Mouse (Mus musculus) retina, postnatal 7 days (tissue): ENCODE data around the gene Kng2.
"Not testable (repeated sequence)": the region's sequence is repeated elsewhere in the genome, so short reads cannot be mapped to it uniquely, and the experiment has no call there.

ENCODE experiments used
- DNase-seq: peaks from one replicate; pipeline ENCODE4 v3.0.0-alpha.2; 2012; ENCODE audit warnings: low read depth, low spot score

Gene Kng2

DNA sequence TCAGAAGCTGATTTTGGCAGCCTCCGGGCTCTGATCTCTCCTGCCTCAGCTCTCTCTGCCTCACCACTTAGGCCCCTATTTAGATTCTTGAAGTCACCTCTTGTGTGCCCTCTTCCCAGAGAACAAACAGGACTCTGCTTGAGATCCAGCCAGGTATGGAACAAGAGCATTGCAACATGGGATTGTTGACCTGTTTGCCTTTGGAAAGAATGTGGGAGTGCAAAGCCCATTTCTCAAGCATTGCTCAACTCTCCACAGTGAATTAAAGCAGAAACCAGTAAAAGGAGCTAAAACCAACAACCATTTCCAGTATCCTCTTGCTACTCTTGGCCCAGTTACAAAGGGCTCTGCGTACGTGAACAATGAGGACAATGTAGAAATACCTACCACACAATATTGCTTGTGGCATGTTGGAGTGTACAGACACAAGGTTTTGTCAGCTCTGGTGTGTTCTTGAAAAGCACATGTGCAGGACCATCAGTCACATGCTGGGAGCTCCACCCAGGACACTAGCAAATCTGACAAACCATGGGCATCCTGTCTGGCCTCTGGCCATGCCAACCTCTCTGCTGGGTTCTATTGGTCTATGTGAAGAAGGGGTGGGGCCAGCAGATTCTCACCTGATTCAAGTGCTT lies at the start of gene Kng2:
TSS of gene Kng2 (minus strand) at position 517 of the 635 bp plus-strand sequence.
- not testable (repeated sequence) for DNase-seq

DNA sequence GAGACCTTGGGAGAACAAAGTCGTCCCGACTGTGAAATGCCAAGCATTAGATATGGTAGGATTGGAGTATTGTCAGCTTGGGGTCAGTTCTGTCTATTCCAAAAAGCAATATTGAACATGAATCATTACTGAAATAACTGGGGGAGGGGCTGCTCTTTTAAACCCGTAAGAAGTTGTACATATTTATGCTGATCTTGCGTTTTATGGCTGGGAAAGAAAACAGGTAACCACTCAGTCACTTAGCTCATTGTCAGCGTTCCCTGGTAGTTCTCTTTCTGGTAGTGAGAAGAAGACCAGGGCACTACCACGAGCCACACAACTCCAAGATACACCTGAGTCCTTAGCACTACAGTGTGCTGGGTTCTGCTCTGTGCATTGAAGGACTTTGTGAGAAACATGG lies 48.2 kb upstream of the Kng2 start:
- DNase-seq = not testable (repeated sequence)

DNA sequence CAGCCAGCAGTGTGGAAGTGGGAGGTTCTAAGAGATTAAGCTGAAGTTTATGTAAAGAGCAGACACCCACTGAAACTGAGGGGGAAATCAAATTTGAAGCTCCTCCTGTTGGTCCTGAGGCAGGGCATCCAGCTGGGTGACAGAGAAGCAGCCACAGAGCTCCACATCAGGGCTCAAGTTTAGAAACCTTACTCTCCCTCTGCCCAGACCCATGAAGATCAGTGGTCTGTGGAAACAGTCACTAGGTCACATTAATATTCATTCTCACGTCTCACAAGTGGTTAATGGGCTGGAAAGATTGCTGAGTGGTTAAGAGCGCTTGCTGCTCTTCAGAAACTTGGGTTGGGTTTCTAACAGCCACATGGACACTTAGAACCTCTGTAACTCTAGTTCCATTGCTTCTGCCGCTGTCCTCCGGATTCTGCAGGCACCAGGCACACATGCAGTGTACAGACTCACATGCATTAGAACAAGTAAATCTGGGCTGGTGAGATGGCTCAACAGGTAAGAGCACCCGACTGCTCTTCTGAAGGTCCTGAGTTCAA lies 31.6 kb upstream of the Kng2 start:
- DNase-seq = not testable (repeated sequence)

DNA sequence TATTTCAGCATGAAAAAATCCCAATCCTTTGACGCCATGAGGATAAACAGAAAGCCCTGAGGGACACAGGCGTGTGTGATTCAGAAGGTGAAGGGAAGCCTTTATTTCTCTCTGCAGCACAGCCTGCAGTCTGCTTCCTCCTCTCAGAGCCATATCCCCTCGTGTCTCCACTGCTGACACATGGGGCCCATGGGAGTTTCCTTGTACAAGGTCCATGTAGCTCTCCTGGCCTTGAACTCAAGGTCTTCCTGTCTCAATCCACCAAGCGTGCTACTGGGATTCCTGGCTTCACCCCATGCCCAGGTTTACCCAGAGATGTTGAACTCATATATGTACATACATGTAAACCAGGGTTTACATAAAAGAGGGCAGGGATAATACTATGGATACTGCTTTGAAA lies 30.3 kb upstream of the Kng2 start:
- not testable (repeated sequence) for DNase-seq

DNA sequence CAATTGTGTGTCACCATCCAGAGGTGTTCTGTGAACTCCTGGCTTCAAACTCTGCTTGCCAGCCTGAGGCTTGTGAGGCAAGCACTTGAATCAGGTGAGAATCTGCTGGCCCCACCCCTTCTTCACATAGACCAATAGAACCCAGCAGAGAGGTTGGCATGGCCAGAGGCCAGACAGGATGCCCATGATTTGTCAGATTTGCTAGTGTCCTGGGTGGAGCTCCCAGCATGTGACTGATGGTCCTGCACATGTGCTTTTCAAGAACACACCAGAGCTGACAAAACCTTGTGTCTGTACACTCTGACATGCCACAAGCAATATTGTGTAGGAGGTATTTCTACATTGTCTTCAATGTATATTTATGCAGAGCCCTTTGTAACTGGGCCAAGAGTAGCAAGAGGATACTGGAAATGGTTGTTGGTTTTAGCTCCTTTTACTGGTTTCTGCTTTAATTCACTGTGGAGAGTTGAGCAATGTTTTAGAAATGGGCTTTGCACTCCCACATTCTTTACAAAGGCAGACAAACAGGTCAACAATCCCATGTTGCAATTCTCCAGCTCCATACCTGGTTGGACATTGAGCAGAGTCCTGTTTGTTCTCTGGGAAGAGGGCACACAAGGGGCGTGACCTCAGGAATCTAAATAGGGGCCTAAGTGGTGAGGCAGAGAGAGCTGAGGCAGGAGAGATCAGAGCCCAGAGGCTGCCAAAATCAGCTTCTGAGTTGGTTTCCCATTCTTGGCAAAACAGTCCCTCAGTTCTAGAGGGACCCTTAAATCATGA lies 28.6 kb upstream of the Kng2 start, which contains the start of gene Kng1:
TSS of gene Kng1 (plus strand) at position 198 of the 780 bp plus-strand sequence.
- not testable (repeated sequence) for DNase-seq

DNA sequence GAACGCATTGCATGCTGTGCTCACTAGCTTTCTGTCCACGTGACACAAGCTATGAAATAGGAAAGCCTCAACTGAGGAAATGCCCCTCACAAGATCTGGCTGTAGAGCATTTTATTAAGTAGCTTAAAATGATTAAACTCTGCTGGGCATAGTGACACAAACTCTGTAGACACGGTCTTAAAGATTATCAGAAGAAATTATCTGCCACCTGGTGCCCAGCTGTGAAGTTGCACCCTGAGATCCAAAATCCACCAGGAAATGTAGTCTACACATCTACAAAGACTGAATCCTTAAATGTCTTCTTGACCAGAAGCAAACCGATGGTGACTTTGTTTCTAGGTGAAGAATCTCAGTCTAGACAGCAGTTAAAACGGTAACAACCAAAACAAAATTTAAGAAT lies 17.0 kb upstream of the Kng2 start:
- DNase-seq = peak; percentile 9

DNA sequence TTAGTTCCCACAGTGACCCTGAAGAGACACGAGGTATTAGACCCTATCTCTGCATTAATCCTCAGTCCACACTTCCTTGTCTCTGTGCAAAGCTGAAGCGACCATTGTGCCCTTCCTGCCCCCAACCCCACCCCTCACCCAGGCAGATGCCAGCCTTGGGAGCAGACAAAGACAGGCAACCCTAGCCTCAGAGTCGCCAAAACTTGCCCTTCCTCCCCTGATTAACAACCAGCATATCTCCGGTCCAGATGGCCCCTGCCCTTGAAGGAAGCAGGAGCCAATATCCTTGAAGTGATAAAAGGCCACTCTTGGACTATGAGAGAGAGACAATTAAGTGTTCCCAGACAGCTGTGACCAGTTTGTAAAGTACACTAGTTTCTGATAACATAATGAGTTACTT lies 11.6 kb upstream of the Kng2 start:
- no peak for DNase-seq

DNA sequence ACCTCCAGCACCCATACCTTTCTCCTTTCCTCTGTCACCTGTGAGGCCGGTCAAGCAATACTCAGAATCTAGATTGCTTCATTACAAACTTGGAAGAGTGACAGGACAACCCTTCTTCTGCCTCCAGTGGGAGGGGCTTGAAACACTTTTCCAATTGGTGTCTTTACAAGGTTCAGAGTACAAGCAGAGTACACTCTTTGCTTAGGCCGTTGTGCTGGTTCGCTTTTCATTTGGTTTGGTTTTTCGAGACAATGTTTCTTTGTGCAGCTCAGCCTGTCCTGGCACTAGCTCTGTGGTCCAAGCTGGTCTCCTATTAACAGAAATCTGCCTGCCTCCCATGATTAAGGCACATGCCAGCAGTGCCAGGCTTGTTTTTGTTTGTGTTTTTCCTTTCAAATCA lies 10.0 kb upstream of the Kng2 start:
- no peak for DNase-seq

DNA sequence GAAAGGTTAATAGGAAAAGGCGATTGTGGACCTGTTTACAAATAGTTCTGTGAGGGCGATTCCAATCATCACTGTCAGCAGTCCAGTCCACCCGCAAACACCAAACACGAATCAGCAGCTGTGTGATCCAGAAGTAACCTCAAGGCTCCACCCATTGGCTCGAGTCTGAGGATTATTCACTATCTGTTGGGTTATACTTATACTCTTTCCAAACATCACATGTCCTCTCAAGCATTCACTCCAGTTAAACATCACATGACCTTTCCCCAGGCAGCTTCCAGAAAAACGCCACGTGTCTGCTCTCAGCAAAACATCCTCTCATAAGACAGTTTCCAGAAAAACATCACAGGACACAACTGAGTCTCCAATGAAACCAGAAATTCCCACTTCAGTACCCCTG lies 8.5 kb upstream of the Kng2 start:
- no peak for DNase-seq

DNA sequence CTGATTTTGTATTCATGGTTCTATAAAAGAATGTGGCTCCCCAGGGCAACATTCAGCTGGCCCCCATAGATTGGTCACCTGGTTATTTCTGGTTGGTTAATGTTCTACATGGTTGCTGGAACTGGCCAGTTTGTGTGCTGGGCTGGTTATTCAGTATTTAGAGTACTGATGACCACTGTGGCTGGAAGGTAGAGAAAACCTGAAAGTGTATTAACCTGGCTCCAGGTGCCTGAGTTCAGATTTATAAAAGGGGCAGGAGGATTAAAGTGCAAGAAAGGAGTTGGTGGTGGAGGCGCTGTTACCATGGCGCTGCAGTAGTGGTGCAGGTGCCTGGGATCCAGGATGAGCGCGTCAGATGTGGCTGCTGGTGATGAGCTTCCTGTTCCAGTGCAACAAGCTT lies 4.4 kb upstream of the Kng2 start:
- no peak for DNase-seq

DNA sequence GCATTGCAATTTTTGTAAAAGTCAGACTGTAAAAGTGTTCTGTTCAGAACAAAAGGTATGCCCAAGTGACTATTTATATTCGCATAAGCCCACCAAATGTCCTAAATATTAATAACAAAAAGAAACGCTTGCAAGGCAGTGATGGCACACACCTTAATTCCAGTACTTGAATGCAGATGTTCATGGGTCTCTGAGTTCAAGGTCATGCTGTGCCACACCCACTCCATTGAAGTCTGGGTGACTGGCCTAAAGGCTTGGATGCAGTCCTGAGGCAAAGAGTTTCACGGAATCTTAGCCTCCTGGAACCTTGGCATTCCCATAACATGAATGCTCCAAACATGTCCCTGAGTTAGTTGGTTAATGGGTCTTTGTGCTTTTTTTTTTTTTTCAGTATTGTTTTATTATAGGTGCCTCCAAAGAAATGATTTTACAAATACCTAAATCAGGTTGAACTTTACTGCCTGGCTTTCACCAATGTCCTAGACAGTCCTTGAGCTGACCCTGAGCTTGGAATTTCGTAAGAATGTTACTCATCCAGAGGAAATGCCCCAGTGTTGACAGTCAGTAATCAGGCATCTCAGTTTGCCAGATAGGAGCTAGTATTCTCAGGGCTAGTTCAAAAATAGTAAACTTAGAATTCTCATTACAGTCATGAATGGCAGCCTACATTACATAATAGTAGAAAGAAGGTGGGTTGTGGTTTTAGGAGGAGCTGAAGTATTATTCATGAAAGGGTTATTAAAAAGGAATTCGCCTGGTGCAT lies 1.6 kb upstream of the Kng2 start:
- no peak for DNase-seq

DNA sequence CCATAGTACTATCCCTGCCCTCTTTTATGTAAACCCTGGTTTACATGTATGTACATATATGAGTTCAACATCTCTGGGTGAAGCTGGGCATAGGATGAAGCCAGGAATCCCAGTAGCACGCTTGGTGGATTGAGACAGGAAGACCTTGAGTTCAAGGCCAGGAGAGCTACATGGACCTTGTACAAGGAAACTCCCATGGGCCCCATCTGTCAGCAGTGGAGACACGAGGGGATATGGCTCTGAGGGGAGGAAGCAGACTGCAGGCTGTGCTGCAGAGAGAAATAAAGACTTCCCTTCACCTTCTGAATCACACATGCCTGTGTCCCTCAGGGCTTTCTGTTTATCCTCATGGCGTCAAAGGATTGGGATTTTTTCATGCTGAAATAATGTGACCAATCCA lies 1.9 kb downstream of the Kng2 start:
- not testable (repeated sequence) for DNase-seq

DNA sequence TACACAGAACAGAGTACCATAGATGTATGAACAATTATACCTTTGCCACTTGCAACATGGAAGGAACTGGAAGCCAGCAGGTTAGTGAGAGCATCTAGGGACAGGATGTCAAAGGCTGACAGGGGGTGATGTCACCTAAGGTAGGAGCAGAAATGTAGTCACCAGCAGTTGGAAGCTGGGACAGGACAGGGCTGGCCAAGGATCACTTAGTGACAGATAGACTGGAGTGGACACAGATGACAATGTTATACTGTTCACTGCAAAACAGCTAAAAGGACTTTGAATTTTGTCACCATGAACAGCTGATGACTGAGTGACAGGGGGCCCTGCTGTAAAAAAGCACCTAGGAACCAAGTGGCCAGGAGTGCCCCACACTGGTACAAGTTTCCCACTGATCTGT lies 2.7 kb downstream of the Kng2 start:
- DNase-seq = no peak

DNA sequence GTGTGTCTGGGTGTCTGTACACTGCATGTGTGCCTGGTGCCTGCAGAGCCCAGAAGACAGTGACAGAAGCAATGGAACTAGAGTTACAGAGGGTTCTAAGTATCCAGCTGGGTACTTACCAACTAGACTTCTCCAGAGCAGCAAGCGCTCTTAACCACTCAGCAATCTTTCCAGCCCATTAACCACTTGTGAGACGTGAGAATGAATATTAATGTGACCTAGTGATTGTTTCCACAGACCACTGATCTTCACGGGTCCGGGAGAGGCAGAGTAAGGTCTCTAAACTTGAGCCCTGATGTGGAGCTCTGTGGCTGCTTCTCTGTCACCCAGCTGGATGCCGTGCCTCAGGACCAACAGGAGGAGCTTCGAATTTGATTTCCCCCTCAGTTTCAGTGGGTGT lies 4.2 kb downstream of the Kng2 start:
- no peak for DNase-seq

DNA sequence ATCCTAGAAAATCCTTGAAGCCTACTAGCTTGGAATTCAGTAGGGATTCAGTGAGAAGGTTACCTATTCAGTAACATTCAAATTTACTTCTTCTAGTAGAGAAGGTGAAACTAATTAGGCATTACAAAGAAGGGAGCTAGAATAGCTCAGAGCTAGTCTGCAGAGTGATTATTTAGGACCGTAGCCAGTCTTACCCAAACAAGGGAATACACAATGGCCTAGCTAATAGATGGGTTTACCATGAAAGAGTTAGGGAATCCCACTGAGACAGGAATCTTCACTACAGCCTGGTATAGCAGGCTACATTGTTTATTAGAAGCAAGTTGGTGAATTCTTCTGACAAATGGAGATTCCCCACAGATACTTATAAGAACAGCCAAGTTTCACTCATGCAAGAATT lies 8.7 kb downstream of the Kng2 start:
- not testable (repeated sequence) for DNase-seq

DNA sequence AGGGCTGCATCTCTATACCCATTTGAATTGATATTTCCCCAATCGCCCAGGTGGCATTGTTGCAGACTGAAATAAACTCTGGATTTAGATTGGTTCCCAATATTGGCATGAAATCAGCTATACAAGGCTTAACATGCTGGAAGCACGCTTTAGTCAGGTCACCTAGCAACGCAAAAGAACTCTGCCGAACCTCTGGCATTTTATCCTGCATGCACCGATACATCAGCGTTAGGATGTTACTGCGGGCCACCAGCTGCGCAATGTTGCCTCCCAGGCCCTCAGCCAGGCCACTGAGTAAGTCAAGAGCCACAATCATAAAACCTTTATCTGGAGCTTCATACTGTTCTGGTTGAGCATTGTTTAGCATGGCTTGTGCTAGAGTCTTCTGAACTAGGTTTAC lies 14.6 kb downstream of the Kng2 start:
- not testable (repeated sequence) for DNase-seq

DNA sequence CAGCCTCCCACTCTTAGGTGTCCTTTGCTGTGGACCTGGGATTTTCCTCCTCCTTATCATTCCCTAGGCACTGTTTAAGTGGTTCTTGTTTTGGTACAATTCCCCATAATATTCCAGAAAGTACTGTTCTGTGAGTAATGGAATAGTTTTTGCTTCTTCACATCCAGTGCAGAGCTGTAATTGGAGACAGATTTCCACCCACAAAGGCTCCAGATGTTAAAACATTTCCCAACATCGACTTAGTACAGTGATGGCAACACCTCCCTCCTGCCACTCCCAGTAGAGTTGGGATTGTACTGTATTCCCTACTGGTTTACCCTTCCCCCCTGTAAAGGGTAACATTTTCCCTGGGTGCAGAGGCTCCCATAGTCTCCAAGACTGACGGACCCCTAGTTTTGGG lies 15.5 kb downstream of the Kng2 start:
- not testable (repeated sequence) for DNase-seq

DNA sequence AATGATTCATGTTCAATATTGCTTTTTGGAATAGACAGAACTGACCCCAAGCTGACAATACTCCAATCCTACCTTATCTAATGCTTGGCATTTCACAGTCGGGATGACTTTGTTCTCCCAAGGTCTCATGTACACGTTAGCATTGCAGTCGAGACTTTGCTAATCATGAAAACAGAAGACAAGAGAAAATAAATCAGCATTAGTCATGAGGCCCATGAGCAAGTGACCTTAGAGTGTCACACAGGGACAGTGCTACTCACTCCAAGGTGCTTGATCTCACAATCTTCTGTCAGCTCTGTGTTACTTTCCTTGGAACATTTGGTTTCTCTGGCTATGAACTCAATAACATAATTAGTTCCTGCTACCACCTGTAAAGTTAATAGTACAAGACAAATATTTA lies 32.3 kb downstream of the Kng2 start:
- not testable (repeated sequence) for DNase-seq

DNA sequence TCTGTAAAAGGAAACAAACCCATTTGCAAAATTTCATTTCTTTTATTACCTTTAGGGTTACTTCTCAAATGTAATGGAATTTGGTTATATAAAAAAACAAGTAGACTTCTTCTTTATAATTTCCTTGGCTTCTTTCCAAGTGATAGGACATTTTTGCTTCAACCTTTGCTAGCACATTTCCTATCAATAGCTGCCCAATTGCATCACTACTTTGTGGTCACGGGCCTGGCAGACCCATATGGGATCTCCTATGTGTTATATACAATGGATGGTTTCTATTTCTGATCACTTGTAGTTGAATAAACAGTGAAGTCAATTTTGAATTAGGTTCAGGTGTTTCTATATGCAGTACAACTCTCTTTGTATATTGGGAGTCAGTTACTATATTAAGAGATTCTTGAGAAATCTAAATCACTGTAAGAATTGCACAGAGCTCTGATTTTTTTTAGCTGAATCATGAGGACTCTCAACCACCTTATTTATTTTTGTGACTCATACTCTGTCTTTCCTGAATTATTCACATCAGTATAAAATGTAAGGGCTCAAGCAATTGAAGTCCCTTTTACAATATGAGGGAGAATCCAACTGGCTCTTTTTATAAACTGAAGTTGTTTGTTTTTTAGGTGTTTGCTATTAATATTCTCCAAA lies 61.8 kb downstream of the Kng2 start:
- DNase-seq = no peak

DNA sequence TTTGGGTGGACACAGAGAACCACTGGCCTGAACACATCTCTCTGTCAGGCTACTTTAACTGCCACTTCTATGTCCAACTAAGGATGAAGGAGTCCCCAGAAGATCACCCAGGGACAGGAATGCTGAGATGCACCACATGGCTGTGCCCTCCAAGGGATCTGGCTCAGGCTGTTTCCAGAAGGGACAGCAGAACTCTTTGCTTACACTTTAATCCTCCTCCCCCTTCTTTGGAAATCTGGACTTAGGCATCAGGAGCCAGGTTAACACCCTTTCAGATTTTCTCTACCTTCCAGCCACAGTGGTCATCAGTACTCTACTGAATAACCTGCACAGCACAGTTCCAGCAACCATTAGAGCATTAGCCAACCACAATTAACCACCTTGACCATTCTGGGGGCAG lies 66.0 kb downstream of the Kng2 start:
- no peak for DNase-seq

DNA sequence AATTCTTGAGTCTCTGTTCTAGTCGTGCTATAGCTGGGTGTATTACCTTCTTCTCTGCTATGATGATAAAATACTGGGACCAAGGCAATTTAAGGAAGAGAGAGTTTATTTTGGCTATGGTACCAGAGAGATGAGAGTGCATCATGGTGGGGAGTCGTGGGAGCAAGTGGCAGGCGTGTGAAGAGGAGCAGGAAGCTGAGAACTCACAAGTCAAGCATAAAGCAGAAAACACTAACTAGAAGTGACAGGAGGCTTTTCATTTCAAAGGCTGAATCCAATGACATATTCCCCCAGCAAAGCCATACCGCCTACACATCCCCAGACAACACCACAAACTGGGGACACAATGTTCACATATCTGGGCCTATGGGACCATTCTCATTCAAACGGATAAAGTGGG lies 67.0 kb downstream of the Kng2 start:
- DNase-seq = no peak

DNA sequence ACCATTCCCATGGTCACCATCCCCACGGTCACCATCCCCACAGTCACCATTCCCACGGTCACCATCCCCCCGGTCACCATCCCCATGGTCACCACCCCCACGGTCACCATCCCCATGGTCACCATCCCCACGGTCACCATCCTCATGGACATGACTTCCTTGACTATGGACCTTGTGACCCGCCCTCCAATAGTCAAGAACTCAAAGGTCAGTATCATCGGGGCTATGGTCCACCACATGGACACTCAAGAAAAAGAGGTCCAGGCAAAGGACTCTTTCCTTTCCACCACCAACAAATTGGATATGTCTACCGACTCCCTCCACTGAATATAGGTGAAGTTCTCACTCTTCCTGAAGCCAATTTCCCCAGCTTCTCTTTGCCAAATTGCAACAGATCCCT lies 68.2 kb downstream of the Kng2 start:
- DNase-seq = no peak
